Mouse (Mus musculus) spleen, adult 2 months (tissue): Measurements from ENCODE around the gene Ptrh1.

Experiments
- CTCF ChIP-seq: fragments of 200-500 bp; IDR thresholded peaks from 2 replicates; pipeline ENCODE4 v1.5.1; 2011; ENCODE audit warnings: mild to moderate bottlenecking, inconsistent platforms; ENCODE audit not compliant: insufficient read depth, insufficient read length, insufficient replicate concordance; ENCODE audit errors: extremely low read depth
- POLR2A ChIP-seq: fragments of 200-500 bp; IDR thresholded peaks from 2 replicates; pipeline ENCODE4 v1.6.1; 2011; ENCODE audit warnings: low read depth, low read length, inconsistent platforms

DNA sequence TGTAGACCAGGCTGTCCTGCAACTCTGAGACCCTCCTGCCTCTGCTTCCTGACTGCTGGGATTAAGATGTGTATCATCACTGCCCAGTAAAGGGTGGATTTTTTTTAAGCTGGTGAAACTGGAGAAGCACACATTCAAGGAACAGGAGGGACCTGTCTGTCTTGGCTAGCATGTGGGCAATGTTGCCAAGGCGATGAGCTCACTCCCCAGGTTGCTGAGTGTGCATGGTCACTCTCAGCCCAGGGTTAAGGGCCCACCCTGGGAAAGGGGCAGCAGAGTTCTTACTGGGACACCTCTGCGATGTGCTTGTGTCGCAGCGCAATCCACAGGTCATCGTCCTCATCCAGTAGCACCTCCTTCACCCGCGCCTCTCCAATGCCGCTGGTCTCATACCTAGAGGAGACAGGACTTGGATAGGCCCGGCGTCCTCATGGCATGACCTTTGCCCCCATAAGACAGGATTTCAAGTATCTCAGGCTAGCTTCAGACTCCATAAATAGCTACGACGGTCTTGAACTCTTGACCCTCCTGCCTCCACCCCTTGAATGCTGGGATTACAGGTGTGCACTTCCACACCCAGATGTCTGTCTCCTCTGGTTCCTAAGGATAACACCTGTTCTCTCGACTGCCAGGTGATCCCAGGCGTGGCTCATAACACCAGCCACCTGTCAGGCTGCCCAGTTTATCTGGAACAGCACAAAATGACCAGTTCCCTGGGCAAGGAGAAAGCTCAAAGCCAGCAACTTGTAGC lies 33.4 kb downstream of the Ptrh1 start:
- TF ChIP-seq CTCF (no peak), POLR2A (no peak)
